Mouse (Mus musculus) thymus, adult 2 months (tissue): ENCODE results near the gene Saysd1.

Experiments
- CTCF ChIP-seq: fragments of 200-500 bp; IDR thresholded peaks from 2 replicates; pipeline ENCODE4 v1.5.1; 2012; ENCODE audit warnings: mild to moderate bottlenecking, control low read depth, low read length, moderate library complexity, borderline replicate concordance; ENCODE audit not compliant: control insufficient read depth, poor library complexity, insufficient read depth; ENCODE audit errors: extremely low read depth
- POLR2A ChIP-seq: fragments of 200-500 bp; IDR thresholded peaks from 2 replicates; pipeline ENCODE4 v1.6.1; 2012; ENCODE audit warnings: mild to moderate bottlenecking, low read length, control low read depth, moderate library complexity; ENCODE audit not compliant: control insufficient read depth, poor library complexity, insufficient read depth; ENCODE audit errors: extremely low read depth

GRCm38 (mm10) chr14:20116149-20116605, 22.2 kb downstream of the Saysd1 start:
- TF ChIP-seq CTCF (no peak), POLR2A (no peak)
